Mouse (Mus musculus) hindbrain, embryonic 14.5 days (tissue): ENCODE data around the gene Elovl5. TPM values are rescaled to one million over a fixed set of nuclear protein-coding genes. Genes with fewer than 3 reads are reported as not detected.
A peak's percentile ranks its signal among the peaks of the same experiment; 100 is the strongest.

Source experiments
- ATAC-seq: fragments of 200-750 bp; cut with Nextera tagmentation; 2 replicates; pipeline ENCODE4 v1.8.0; 2017; ENCODE audit warnings: moderate number of reproducible peaks, mild to moderate bottlenecking, moderate TSS enrichment, moderate library complexity; ENCODE audit not compliant: low FRiP score
- DNase-seq: peaks from one replicate; pipeline ENCODE4 v3.0.0-alpha.2; 2015; ENCODE audit warnings: low spot score
- H3K27ac ChIP-seq: fragments of 300-500 bp; sonication (generic); 2 replicates; pipeline ENCODE4 v1.5.1; 2014; ENCODE audit warnings: mild to moderate bottlenecking, moderate library complexity
- H3K27me3 ChIP-seq: fragments of 300-500 bp; sonication (generic); 2 replicates; pipeline ENCODE4 v1.6.1; 2014; ENCODE audit warnings: mild to moderate bottlenecking, low read length, mixed read lengths; ENCODE audit not compliant: control insufficient read depth, insufficient read depth
- H3K36me3 ChIP-seq: fragments of 300-500 bp; sonication (generic); replicated peaks from 2 replicates; pipeline ENCODE4 v1.6.1; 2014; ENCODE audit not compliant: control insufficient read depth, insufficient read depth
- H3K4me1 ChIP-seq: fragments of 300-500 bp; sonication (generic); replicated peaks from 2 replicates; pipeline ENCODE4 v1.6.1; 2014; ENCODE audit warnings: antibody characterized with exemption, low read length, mixed read lengths; ENCODE audit not compliant: control insufficient read depth, insufficient read depth
- H3K4me2 ChIP-seq: fragments of 300-500 bp; sonication (generic); replicated peaks from 2 replicates; pipeline ENCODE4 v1.6.1; 2014; ENCODE audit warnings: mild to moderate bottlenecking, moderate library complexity
- H3K4me3 ChIP-seq: fragments of 300-500 bp; sonication (generic); replicated peaks from 2 replicates; pipeline ENCODE4 v1.5.1; 2014; ENCODE audit warnings: mild to moderate bottlenecking, low read length
- H3K9ac ChIP-seq: fragments of 300-500 bp; sonication (generic); 2 replicates; pipeline ENCODE4 v1.6.1; 2014
- H3K9me3 ChIP-seq: fragments of 300-500 bp; sonication (generic); 2 replicates; pipeline ENCODE4 v1.6.1; 2016; ENCODE audit warnings: low read length; ENCODE audit not compliant: control insufficient read depth
- WGBS: fragments of 180-500 bp; shearing (Covaris S2); extraction: QIAGEN DNeasy Blood & Tissue Kit; methylation state at CpG from one replicate; pipeline ENCODE4 v1.1.7; 2014; 5-methylcytosine and 5-hydroxymethylcytosine counted together
- polyA plus RNA-seq: library from polyadenylated mRNA; unstranded; fragments of >200 nt; fragmentation: Nextera tagmentation; extraction: Ambion mirVana; gene quantifications from 2 replicates; pipeline ENCODE4 v1.2.1, GENCODE M21; 2014

Elovl5 gene
- polyA plus RNA-seq, 1 experiment from 2014 or later, result 73.5 TPM

GRCm38 (mm10) chr9:77914616-77915015 lies 2.5 kb upstream of the Elovl5 start:
- no peak overlapping the region for H3K27ac ChIP-seq
- ATAC-seq (no peak), DNase-seq (no peak)
- H3K36me3 ChIP-seq, result no peaks in the 10 kb centered on the region
- WGBS, result 75% methylated on average over 4 of the region's 4 CpGs
- H3K4me3 ChIP-seq, result no peak overlapping the region
- peaks cover 15% of the 10 kb centered on the region for H3K4me1 ChIP-seq
- no peak overlapping the region for H3K9ac ChIP-seq
- H3K27me3 ChIP-seq, result no peaks in the 10 kb centered on the region
- no peaks in the 10 kb centered on the region for H3K9me3 ChIP-seq
- H3K4me2 ChIP-seq, result no peak overlapping the region

GRCm38 (mm10) chr9:77915791-77916190 lies 1.4 kb upstream of the Elovl5 start:
- DNase-seq (no peak), ATAC-seq (no peak)
- H3K27ac ChIP-seq, result no peak overlapping the region
- no peak overlapping the region for H3K9ac ChIP-seq
- H3K27me3 ChIP-seq, result no peaks in the 10 kb centered on the region
- peaks cover 10% of the 10 kb centered on the region; the same call in 1 of the 2 replicates for H3K4me1 ChIP-seq
- H3K9me3 ChIP-seq, result no peaks in the 10 kb centered on the region
- H3K4me3 ChIP-seq, result no peak overlapping the region
- no peaks in the 10 kb centered on the region for H3K36me3 ChIP-seq
- 53% methylated on average over 4 of the region's 4 CpGs for WGBS
- H3K4me2 ChIP-seq, result no peak overlapping the region

- peak; percentile 53; the same call in 1 of the 2 replicates for ATAC-seq
These were observed 513 bp downstream of the Elovl5 start for GRCm38 (mm10) chr9:77917622-77918131.

GRCm38 (mm10) chr9:77918211-77918610 lies 1.0 kb downstream of the Elovl5 start:
- DNase-seq, result no peak
- Histone ChIP-seq H3K4me2 (peak overlapping the region; percentile 76), H3K4me1 (peaks cover 10% of the 10 kb centered on the region; the same call in 1 of the 2 replicates), H3K36me3 (no peaks in the 10 kb centered on the region), H3K9ac (peak overlapping the region; percentile 73), H3K4me3 (peak overlapping the region; percentile 67), H3K9me3 (no peaks in the 10 kb centered on the region), H3K27me3 (no peaks in the 10 kb centered on the region), H3K27ac (peak overlapping the region; percentile 90; the same call in 1 of the 2 replicates)
- WGBS, result 22% methylated on average over 10 of the region's 10 CpGs
- ATAC-seq, result no peak

More at GRCm38 (mm10) chr9:77917622-77918131, 513 bp downstream of the Elovl5 start:
- DNase-seq, result peak; percentile 33
- WGBS, result under 1% methylated on average over 45 of the region's 45 CpGs
- Histone ChIP-seq H3K9ac (peak overlapping the region; percentile 73), H3K27ac (peak overlapping the region; percentile 90), H3K27me3 (no peaks in the 10 kb centered on the region), H3K9me3 (no peaks in the 10 kb centered on the region), H3K4me3 (peak overlapping the region; percentile 67), H3K4me1 (peaks cover 10% of the 10 kb centered on the region; the same call in 1 of the 2 replicates), H3K36me3 (no peaks in the 10 kb centered on the region), H3K4me2 (peak overlapping the region; percentile 76)

- peak overlapping the region; percentile 67; the same call in 1 of the 2 replicates for H3K4me3 ChIP-seq
- no peaks in the 10 kb centered on the region for H3K27me3 ChIP-seq
- peak overlapping the region; percentile 76 for H3K4me2 ChIP-seq
- peaks cover 10% of the 10 kb centered on the region; the same call in 1 of the 2 replicates for H3K4me1 ChIP-seq
- ATAC-seq (no peak), DNase-seq (no peak)
- 79% methylated on average over 5 of the region's 5 CpGs for WGBS
- no peak overlapping the region for H3K27ac ChIP-seq
- peak overlapping the region; percentile 73; the same call in 1 of the 2 replicates for H3K9ac ChIP-seq
- H3K36me3 ChIP-seq, result no peaks in the 10 kb centered on the region
- H3K9me3 ChIP-seq, result no peaks in the 10 kb centered on the region
These were observed 2.0 kb downstream of the Elovl5 start for GRCm38 (mm10) chr9:77918961-77919670.

- peaks cover 10% of the 10 kb centered on the region; the same call in 1 of the 2 replicates for H3K4me1 ChIP-seq
- no peak overlapping the region for H3K27ac ChIP-seq
- ATAC-seq, result no peak
- no peak overlapping the region for H3K9ac ChIP-seq
- WGBS, result 87% methylated on average over 3 of the region's 3 CpGs
- H3K9me3 ChIP-seq, result no peaks in the 10 kb centered on the region
- H3K4me2 ChIP-seq, result no peak overlapping the region
- H3K36me3 ChIP-seq, result no peaks in the 10 kb centered on the region
- H3K27me3 ChIP-seq, result no peaks in the 10 kb centered on the region
- DNase-seq, result no peak
- no peak overlapping the region for H3K4me3 ChIP-seq
These were observed 3.3 kb downstream of the Elovl5 start for GRCm38 (mm10) chr9:77920481-77920880.

- H3K9me3 ChIP-seq, result no peaks in the 10 kb centered on the region
- H3K27me3 ChIP-seq, result no peaks in the 10 kb centered on the region
- peaks cover 10% of the 10 kb centered on the region; the same call in 1 of the 2 replicates for H3K4me1 ChIP-seq
- H3K36me3 ChIP-seq, result no peaks in the 10 kb centered on the region
- DNase-seq (no peak), ATAC-seq (no peak)
- no peak overlapping the region for H3K9ac ChIP-seq
- H3K4me3 ChIP-seq, result no peak overlapping the region
- WGBS, result 82% methylated on average over 17 of the region's 18 CpGs
- H3K4me2 ChIP-seq, result no peak overlapping the region
- no peak overlapping the region for H3K27ac ChIP-seq
These were observed 4.4 kb downstream of the Elovl5 start for GRCm38 (mm10) chr9:77921366-77922260.

GRCm38 (mm10) chr9:77923774-77924173 lies 6.6 kb downstream of the Elovl5 start:
- 88% methylated on average over 8 of the region's 8 CpGs for WGBS
- H3K9me3 ChIP-seq, result no peaks in the 10 kb centered on the region
- no peaks in the 10 kb centered on the region for H3K27me3 ChIP-seq
- no peak overlapping the region for H3K27ac ChIP-seq
- no peak overlapping the region for H3K4me3 ChIP-seq
- no peak overlapping the region for H3K4me2 ChIP-seq
- H3K4me1 ChIP-seq, result peaks cover 3% of the 10 kb centered on the region
- H3K36me3 ChIP-seq, result no peaks in the 10 kb centered on the region
- DNase-seq (no peak), ATAC-seq (no peak)
- H3K9ac ChIP-seq, result no peak overlapping the region

GRCm38 (mm10) chr9:77924199-77924598 lies 7.0 kb downstream of the Elovl5 start:
- H3K9me3 ChIP-seq, result no peaks in the 10 kb centered on the region
- no peak overlapping the region for H3K9ac ChIP-seq
- ATAC-seq, result no peak
- H3K4me2 ChIP-seq, result no peak overlapping the region
- DNase-seq, result no peak
- WGBS, result 67% methylated on average over 11 of the region's 11 CpGs
- H3K27ac ChIP-seq, result no peak overlapping the region
- no peaks in the 10 kb centered on the region for H3K36me3 ChIP-seq
- H3K4me3 ChIP-seq, result no peak overlapping the region
- no peaks in the 10 kb centered on the region for H3K27me3 ChIP-seq
- H3K4me1 ChIP-seq, result no peaks in the 10 kb centered on the region; the same call in none of the 2 replicates
